In genomic region chr3:104979735-104980134, GRCm38 (mm10) we compare ENCODE assay signal across 17 mouse cellular contexts. TPM values are rescaled to one million over a fixed set of nuclear protein-coding genes. Genes with fewer than 3 reads are reported as not detected.
"Had no signal": no experiment of that assay in that cellular context is flagged by ENCODE, and none has a peak within 500 bp of the region (broad histone marks: within the 10 kb centered on the region; RNA-seq: fewer than 3 reads in every experiment).

No protein-coding gene starts in this region.

- H3K36me3 ChIP-seq: lung, embryonic 15.5 days; midbrain, embryonic 13.5 days; midbrain, embryonic 15.5 days; neural tube, embryonic 12.5 days; stomach, embryonic 15.5 days had no signal

- H3K4me3 ChIP-seq: lung, embryonic 15.5 days; megakaryocyte, embryonic 14.5 days; midbrain, embryonic 13.5 days; midbrain, embryonic 15.5 days; neural tube, embryonic 12.5 days; stomach, embryonic 15.5 days had no signal

- DNase-seq: lung, adult 2 months; lung, postnatal 14 days; lung, postnatal 36 days; right cerebral cortex, postnatal 14 days; thymus, adult 2 months; thymus, postnatal 25 days; thymus, postnatal 4 days had no signal

- H3K4me1 ChIP-seq: lung, embryonic 15.5 days; megakaryocyte, embryonic 14.5 days; midbrain, embryonic 13.5 days; midbrain, embryonic 15.5 days; neural tube, embryonic 12.5 days; stomach, embryonic 15.5 days had no signal

- H3K4me2 ChIP-seq: lung, embryonic 15.5 days; midbrain, embryonic 11.5 days; midbrain, embryonic 13.5 days; midbrain, embryonic 15.5 days; neural tube, embryonic 12.5 days; stomach, embryonic 15.5 days had no signal

- ATAC-seq: lung, postnatal 0 days; midbrain, embryonic 13.5 days; midbrain, embryonic 15.5 days had no signal

- H3K9ac ChIP-seq: lung, embryonic 15.5 days; midbrain, embryonic 13.5 days; midbrain, embryonic 15.5 days; neural tube, embryonic 12.5 days; stomach, embryonic 15.5 days had no signal

- H3K27ac ChIP-seq: lung, embryonic 15.5 days; macrophage; midbrain, embryonic 13.5 days; midbrain, embryonic 15.5 days; neural tube, embryonic 12.5 days; stomach, embryonic 15.5 days; stomach, postnatal 0 days had no signal

- H3K9me3 ChIP-seq: lung, embryonic 15.5 days; midbrain, embryonic 13.5 days; midbrain, embryonic 15.5 days; neural tube, embryonic 12.5 days; stomach, embryonic 15.5 days had no signal

- H3K27me3 ChIP-seq: lung, embryonic 15.5 days; midbrain, embryonic 13.5 days; midbrain, embryonic 15.5 days; neural tube, embryonic 12.5 days; stomach, embryonic 15.5 days had no signal

RNA-seq across cellular contexts. Expression of gene Wnt2b, which starts 18.0 kb away (rescaled TPM):
- polyA plus RNA-seq: macrophage had no signal
